Mouse (Mus musculus): ENCODE data around the gene Ripk3. TPM values are rescaled to one million over a fixed set of nuclear protein-coding genes. Genes with fewer than 3 reads are reported as not detected.

Ripk3 gene
- total RNA-seq, 2 experiments from 2014 or later, result 49.9 to 152 TPM

- peak; percentile 37; the same call in 1 of the 2 replicates for ATAC-seq (replicated peaks; ENCODE audit: poor library complexity)
These were observed 6.9 kb upstream of the Ripk3 start for GRCm38 (mm10) chr14:55795380-55796163.

GRCm38 (mm10) chr14:55793946-55794345, 5.3 kb upstream of the Ripk3 start:
- no peak for ATAC-seq (replicated peaks; ENCODE audit: poor library complexity)

DNA sequence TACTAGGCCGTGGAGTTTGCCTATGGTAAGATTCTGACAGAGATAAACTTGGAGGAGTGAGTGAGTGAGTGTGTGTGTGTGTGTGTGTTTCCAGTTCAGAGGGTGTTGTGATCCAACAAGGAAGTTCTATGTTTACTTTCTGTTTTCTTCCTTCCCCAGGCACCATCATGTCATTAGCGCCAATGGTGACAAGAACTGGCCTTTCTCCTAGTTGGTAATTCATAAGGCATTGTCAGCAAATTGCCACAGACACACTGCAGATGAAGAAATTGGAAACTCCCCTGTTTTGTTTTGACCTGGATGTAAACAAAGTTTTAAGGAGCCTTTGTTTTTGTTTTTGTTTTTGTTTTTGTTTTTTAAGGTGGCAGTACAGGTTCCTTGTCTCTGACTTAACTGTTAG, 4.8 kb upstream of the Ripk3 start:
- ATAC-seq (replicated peaks; ENCODE audit: poor library complexity), result no peak

DNA sequence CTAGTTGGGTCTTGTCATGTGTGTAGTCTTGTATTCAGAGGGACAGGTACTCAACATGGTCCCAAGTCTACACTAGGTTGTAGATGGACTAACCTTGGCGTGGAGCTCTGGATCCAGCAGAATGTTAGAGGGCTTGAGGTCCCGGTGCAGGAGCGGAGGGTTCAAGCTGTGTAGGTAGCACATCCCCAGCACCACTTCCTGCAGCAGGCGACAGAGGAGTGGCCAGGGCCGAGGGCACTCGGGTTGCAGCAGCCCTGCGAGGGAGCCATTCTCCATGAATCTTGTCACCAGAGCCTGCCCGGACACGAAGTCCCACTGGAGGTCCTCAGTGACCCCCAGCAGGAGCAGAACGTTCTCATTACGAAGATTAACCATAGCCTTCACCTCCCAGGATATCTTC, 934 bp downstream of the Ripk3 start:
- no peak for ATAC-seq (replicated peaks; ENCODE audit: poor library complexity)

DNA sequence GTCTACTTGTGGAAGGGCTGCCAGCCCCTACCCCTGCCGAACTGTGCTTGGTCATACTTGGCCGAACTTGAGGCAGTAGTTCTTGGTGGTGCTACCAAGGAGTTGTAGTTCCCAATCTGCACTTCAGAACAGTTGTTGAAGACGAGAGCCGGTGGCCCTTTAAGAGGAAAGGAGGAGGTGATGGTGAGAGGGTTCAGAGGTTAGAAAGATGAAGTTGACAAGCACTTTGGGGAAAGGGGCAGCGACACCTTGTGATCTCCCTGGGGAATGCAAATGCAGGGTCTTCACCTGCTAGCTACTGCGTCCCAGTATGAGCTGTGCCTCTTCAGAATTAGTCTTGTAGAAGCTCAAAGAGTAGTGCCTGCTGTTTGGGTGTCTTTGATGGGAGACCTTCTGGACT, 3.5 kb downstream of the Ripk3 start:
- ATAC-seq (replicated peaks; ENCODE audit: poor library complexity), result no peak

DNA sequence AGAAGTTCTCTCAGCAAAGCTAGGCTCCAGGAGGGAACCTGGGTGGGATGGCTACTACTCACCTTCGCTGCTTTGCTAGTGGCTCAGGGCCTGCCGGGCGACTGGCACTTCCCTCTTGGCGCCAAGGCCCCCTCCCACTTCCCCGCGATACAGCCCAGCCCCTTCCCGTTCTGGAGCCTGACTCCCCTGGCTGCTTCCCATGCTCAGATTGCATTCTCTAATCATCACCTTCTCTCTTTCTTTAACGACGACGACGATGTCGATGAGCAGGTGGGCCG, 4.8 kb downstream of the Ripk3 start, which contains the start of gene Adcy4:
TSS of gene Adcy4 (minus strand) at position 138 of the 278 bp plus-strand sequence.
- no peak for ATAC-seq (replicated peaks; ENCODE audit: poor library complexity)

DNA sequence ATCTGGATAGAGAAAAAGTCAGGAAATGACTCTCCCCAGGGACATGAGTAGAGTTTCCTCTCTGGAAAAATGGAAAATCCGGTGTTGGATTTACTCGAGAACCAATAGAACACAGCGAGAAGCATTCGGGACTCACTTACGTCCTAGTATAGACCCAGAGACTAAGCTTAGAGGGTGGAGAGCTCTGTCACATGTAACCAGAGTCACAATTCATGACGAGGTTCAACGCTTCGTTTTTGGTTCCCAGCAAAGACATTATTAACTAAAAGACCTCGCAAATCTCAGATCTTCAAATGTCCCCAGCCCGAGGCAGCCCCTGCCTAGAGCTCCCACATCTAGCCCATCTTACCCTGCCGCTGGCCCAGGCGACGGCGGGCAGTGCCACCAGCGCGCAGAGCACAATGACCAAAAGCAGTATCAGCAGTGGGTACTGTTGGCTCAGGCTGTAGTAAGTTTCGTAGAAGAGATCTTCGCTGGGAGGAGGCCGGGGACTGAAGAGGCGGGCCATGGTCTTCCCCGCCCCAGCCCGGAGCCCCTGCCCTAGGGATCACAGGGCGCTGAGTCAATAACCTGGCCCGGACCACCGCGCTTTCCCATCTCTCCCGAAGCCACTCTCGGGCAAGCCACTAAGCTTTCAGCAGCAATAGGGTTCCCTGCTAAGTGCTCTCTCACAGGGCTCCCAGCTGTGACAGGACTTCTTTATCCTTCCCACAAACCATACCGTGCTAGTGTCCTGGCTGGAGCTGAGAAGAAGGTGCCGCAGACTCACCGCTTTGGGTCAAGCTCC, 5.3 kb downstream of the Ripk3 start:
- ATAC-seq (replicated peaks; ENCODE audit: poor library complexity), result no peak

DNA sequence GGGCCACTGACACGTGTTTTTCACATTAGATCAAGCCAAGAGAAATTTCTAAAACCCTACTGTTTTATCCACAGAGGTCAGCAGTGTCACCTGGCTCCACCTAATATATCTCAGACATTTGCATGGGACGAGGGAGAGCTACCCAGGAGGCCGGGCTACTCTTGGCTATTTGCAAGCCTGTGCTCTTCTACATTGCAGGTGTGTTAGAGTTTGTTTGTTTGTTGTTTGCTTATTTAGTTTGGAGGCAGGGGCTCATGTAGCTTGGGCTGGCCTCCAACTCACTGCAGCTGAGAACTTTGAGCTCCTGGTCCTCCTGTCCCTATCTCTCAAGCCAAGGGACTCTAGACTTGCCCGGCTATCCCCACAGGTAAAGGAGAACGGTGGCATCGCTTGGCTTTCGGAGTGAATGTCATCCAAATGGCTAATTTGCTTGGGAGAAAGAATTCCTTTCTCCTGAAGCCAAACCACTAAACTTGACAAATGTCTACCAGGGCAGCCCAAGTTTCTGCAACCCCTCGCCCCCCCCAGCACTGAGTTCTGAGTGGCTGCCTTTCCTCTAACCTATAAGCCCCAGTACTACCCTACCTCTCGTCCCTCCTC, 6.2 kb downstream of the Ripk3 start:
- ATAC-seq (replicated peaks; ENCODE audit: poor library complexity), result no peak

- ATAC-seq (replicated peaks; ENCODE audit: poor library complexity), result peak; percentile 96
These were observed 7.4 kb downstream of the Ripk3 start for GRCm38 (mm10) chr14:55781310-55781709.

- ATAC-seq (replicated peaks; ENCODE audit: poor library complexity), result no peak
These were observed 7.9 kb downstream of the Ripk3 start for GRCm38 (mm10) chr14:55780736-55781135.

- no peak for ATAC-seq (replicated peaks; ENCODE audit: poor library complexity)
These were observed 9.0 kb downstream of the Ripk3 start for GRCm38 (mm10) chr14:55779656-55780055.

DNA sequence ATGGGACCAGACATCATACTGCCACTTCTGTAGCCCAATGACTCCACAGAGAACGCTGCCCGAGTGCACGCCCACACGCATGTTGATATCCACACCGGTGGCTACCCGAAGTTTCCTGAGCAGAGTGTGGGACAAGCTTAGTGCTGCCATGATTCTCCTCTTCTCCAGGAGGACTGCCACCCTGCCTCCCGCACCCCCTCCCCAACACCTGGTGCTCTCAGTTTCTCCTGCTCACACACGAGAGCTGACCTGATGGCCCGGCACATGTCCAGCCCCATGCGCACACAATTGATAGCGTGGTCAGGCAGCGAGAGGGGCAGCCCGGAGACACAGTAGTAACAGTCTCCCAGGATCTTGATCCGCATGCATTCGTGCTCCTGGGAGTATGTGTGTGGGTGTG, 10.0 kb downstream of the Ripk3 start:
- no peak for ATAC-seq (replicated peaks; ENCODE audit: poor library complexity)

DNA sequence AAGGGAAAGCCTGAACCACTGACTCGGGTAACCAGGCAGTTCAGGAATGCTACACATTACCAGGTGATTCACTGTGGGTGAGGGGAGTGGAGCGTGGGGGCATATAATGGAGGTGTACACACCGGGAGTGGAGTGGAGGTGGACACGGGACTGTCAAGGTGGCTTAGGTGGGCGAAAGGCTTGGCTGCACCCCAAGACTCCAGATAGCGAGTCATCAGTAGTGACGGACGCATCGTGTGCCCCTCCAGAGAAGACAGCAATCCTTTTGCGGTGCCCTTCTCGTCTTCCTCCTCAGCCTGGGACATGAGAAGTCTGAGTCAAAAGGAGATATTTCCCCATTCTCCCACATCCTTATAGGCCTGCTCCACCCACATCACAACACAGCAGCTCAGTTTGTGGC, 10.9 kb downstream of the Ripk3 start:
- no peak for ATAC-seq (replicated peaks; ENCODE audit: poor library complexity)

- ATAC-seq (replicated peaks; ENCODE audit: poor library complexity), result no peak
These were observed 11.5 kb downstream of the Ripk3 start for GRCm38 (mm10) chr14:55777176-55777575.

DNA sequence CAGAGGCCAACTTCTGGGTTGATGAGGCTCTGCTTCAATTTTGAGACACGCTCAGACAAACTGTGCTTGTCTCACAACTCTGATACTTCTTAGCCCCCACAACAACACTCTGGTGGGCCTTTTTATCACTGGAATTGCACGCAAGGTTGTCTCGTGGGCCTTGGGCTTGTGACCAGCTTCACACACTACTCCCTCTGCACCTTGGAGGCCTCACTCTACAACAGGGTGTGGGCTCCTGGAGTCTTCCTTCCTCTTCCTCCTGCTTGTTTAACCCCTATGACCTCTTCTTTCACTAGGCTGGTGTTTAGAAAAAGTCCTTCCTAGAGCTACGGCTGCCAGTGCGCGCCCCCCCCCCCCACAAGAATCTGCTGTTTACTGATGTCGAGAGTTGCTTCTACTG, 12.0 kb downstream of the Ripk3 start:
- no peak for ATAC-seq (replicated peaks; ENCODE audit: poor library complexity)

- peak; percentile 11; the same call in 1 of the 2 replicates for ATAC-seq (replicated peaks; ENCODE audit: poor library complexity)
These were observed 19.5 kb downstream of the Ripk3 start for GRCm38 (mm10) chr14:55769087-55769703.

DNA sequence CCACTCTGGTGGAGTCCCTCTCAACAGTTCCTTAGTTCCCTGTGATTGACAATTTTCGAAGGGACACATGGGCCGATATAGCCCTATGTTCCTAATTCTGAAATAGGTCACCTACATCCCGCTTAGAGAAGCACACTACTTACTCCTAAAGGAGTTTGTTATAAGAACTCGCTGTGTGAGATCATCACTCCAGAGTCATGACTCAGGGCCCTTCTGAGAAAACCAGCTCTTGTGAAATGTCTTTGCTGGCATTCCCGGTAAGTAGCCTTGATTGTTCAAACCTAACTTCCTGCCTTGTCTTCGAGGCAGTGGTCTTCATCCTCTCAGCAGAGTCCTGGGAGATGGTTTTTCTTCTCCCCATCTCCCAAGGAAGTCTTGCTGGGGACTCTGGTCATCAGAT, 20.1 kb downstream of the Ripk3 start:
- ATAC-seq (replicated peaks; ENCODE audit: poor library complexity), result no peak

DNA sequence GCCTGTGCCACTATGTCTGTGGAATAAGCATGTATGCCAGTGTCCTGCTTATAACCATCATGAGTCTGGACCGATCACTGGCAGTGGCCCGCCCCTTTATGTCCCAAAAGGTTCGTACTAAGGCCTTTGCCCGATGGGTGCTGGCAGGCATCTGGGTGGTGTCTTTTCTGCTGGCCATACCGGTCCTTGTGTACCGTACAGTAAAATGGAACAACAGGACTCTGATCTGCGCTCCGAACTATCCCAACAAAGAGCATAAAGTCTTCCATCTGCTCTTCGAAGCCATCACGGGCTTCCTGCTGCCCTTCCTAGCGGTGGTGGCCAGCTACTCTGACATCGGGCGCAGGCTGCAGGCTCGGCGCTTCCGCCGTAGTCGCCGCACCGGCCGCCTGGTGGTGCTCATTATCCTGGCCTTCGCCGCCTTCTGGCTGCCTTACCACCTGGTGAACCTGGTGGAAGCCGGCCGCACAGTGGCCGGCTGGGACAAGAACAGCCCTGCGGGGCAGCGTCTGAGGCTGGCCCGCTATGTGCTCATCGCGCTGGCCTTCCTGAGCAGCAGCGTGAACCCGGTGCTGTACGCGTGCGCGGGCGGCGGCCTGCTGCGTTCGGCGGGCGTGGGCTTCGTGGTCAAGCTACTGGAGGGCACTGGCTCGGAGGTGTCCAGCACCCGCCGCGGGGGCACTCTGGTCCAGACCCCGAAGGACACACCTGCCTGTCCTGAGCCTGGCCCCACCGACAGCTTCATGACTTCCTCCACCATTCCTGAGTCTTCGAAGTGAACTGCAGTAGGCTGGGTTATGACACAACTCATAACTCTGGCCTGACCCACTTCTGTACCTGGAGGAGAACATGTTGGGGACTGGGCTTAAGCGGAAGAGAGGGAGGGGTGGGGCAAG, 20.9 kb downstream of the Ripk3 start:
- ATAC-seq (replicated peaks; ENCODE audit: poor library complexity), result peak; percentile 29

DNA sequence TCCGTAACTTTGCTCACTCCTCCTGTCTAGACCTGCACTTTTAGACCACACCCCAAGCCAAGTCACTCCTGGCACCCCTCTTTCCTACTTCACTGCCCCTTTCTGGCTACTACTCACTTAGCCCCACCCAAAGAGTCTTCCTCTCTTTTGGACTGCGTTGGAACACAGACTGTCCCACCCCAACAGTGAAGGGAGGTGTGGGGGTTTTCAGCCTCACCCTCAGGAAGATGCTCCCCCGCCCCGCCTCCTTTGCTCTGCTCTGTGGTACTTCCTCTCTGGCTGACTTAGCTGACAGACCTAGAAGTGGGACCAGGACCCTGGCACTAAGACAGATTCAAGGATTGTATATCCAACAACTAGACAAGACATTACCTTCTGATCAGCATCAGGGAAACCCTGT, 23.0 kb downstream of the Ripk3 start, which contains the start of gene Ltb4r1:
TSS of gene Ltb4r1 (plus strand) at position 267 of the 400 bp plus-strand sequence.
- peak; percentile 45 for ATAC-seq (replicated peaks; ENCODE audit: poor library complexity)

GRCm38 (mm10) chr14:55763166-55763565, 25.5 kb downstream of the Ripk3 start:
- ATAC-seq (replicated peaks; ENCODE audit: poor library complexity), result no peak
